Mouse (Mus musculus) MEL (cell line): ENCODE data around the gene Plcg1.

ENCODE experiments used
- CHD2 ChIP-seq: IDR thresholded peaks from 2 replicates; pipeline ENCODE4 v1.6.1; 2011; ENCODE audit warnings: low read length, improper control_type of control experiment
- CTCF ChIP-seq, 3 experiments: IDR thresholded peaks in 2 of 3; conservative IDR thresholded peaks in 1 of 3; 2 replicates each; pipeline ENCODE4 v1.5.1; 2011 to 2012; ENCODE audit warnings: low read length in 3 of 3, low read depth in 2 of 3, mild to moderate bottlenecking in 2 of 3, improper control_type of control experiment in 1 of 3, inconsistent platforms in 1 of 3, mixed read lengths in 1 of 3, moderate library complexity in 1 of 3; ENCODE audit not compliant: control insufficient read depth in 1 of 3, insufficient read depth in 1 of 3, poor library complexity in 1 of 3, severe bottlenecking in 1 of 3
- E2F4 ChIP-seq: IDR thresholded peaks from 2 replicates; pipeline ENCODE4 v1.6.1; 2011; ENCODE audit warnings: low read depth, low read length, improper control_type of control experiment, borderline replicate concordance
- MAX ChIP-seq: IDR thresholded peaks from 2 replicates; pipeline ENCODE4 v1.6.1; 2011; ENCODE audit warnings: low read length, improper control_type of control experiment
- MEF2A ChIP-seq: IDR thresholded peaks from 2 replicates; pipeline ENCODE4 v1.6.1; 2014; ENCODE audit warnings: low read depth, mild to moderate bottlenecking, inconsistent platforms, low read length, improper control_type of control experiment; ENCODE audit not compliant: poor library complexity, insufficient replicate concordance, severe bottlenecking; ENCODE audit errors: extremely low read depth
- TCF12 ChIP-seq: IDR thresholded peaks from 2 replicates; pipeline ENCODE4 v1.6.1; 2014; ENCODE audit warnings: low read depth, mild to moderate bottlenecking, inconsistent platforms, low read length, improper control_type of control experiment, moderate library complexity
- UBTF ChIP-seq: IDR thresholded peaks from 2 replicates; pipeline ENCODE4 v1.6.1; 2012; ENCODE audit warnings: low read depth, mild to moderate bottlenecking, inconsistent platforms, low read length, improper control_type of control experiment, moderate library complexity, borderline replicate concordance; ENCODE audit not compliant: insufficient read depth

DNA sequence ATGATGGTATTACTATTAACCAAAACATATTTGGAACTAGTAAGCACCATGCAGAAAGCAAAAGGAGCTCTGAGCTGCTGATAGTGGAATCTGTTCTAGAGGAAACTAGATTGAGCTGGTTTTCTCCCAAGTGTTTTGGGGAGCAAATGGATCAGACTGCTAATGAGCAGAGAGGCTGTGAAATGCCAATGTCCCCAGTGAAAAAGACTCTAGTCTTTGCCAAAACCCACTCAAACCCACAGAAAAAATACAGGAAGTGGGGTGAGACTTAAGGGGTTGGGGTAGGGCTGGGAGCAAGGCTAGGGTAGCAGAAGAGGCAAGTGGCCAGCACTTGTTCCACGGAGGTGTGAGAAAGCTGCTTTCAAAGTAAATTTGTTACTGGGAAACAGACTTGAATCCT lies 55.2 kb downstream of the Plcg1 start:
- no peak for TF ChIP-seq MEF2A
- no peak for TF ChIP-seq CHD2
- TF ChIP-seq CTCF (IDR thresholded peaks at IDR 0.05 in 2 of 3, conservative IDR thresholded peaks at IDR 0.05 in 1 of 3; ENCODE audit: control insufficient read depth in 1 of 3, insufficient read depth in 1 of 3, low read depth in 2 of 3, low read length in 3 of 3, poor library complexity in 1 of 3, severe bottlenecking in 1 of 3): no peak
- TF ChIP-seq TCF12: no peak
- TF ChIP-seq UBTF: no peak
- no peak for TF ChIP-seq E2F4
- TF ChIP-seq MAX: no peak
